Mouse (Mus musculus): Measurements from ENCODE around the gene Cd37.
A peak's percentile ranks its signal among the peaks of the same experiment; 100 is the strongest.
"Not testable (repeated sequence)": the region's sequence is repeated elsewhere in the genome, so short reads cannot be mapped to it uniquely, and the experiment has no call there.

Cd37 gene

GRCm38 (mm10) chr7:45238723-45239496 lies at the start of gene Cd37:
Cd37 (minus strand) TSS chr7:45239115.
- DNase-seq (ENCODE audit: low spot score): no peak

DNA sequence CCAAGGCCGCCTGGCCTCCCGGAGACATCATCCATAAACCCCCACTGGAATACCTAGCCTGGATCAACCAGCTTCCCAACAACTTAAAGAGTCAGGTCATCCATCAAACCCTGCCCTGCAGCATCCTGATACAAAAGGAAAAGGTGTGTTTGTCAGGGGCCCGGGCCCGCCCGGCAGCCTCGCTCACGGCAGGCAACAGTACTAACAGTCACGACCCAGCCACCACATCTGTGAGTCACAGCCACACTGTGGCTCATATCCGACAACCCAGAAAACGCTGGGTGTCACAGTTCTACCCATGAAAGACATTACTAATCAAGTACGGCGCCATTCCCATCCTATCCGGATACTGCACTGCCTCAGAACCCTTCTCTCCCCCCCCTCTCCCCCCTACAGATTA lies 47.6 kb upstream of the Cd37 start:
- no peak for DNase-seq (ENCODE audit: low spot score)

DNA sequence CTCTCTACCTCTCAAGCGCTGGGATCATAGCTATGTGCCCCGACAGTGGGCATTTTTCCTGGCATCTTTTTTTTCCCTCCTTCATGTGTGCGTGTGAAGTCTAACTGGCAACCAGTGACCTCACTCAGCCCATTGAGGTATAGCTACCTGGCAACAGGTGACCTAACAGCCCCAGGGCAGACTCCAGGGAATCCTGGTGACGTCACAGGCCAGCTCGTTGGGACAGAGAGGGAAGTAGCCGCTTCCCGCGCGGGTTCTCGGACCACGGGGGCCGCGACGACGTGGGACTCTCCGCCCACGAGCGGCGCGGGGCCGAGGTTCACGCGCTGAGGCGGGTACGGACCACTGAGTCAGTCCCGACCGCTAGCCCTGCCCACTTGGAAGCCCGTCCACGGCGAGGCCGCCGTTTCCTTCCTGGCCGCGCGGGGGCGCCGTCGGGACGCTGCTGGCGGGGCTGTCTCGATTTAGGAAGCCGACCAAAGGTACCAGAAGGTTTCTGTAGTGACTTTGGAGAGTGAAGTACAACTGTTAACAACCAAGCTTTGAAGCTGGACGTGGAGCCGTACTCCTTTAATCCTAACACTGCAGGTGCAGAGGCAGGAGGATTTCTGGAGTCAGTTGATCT lies 38.3 kb upstream of the Cd37 start, which contains the start of gene Slc6a21:
TSS of gene Slc6a21 (plus strand) at position 378 of the 625 bp plus-strand sequence.
- DNase-seq (ENCODE audit: low spot score): peak; percentile 80

DNA sequence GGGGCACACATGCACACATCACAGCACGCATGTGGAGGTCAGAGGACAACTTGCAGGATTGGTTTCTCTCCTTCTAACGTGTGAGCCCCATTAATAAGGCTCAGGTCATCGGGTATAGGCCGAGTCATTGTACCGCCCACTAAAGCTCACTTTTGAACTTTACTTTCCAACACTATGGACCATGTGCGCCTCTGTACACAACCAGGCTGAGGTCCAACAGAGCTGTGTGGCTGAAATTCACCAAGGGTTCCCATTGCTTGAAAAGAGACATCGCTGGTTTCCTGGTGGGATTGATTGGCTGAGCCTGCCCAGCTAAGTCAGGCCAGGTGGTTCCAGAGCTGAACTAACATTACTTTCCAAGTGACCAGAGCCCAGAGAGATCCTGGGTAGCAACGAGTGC lies 34.8 kb upstream of the Cd37 start:
- no peak for DNase-seq (ENCODE audit: low spot score)

DNA sequence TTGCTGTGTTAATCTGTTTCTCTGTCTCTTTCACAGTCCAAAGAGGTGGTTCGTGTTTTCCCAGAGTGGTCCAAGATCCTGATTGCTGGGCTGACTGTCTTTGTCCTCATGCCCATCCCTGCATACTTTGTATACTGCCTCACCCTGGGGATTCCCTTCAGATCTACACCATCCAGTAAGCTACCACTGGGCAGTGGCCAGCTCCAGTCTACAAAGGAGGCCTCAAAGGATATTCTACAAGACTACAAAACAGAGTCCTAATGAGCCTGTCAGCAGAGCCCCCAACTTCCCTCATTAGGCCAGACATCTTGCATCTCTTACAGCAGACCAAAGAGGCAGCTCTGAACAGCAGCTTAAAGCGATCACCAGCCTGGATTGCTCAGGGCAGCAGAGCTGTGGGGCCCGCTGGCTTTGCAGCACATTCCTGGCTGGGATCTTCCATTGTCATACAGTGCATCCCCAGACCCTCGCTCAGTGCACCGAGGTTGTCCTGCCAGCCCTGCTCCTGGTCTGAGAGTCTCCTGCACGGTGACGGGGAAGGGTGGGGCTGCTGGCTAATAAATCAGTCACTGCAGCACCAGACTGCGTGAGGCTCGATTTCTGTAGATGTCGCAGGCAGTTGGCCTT lies 34.0 kb upstream of the Cd37 start:
- no peak for DNase-seq (ENCODE audit: low spot score)

- no peak for DNase-seq (ENCODE audit: low spot score)
Observed at GRCm38 (mm10) chr7:45265518-45265917, 26.6 kb upstream of the Cd37 start.

DNA sequence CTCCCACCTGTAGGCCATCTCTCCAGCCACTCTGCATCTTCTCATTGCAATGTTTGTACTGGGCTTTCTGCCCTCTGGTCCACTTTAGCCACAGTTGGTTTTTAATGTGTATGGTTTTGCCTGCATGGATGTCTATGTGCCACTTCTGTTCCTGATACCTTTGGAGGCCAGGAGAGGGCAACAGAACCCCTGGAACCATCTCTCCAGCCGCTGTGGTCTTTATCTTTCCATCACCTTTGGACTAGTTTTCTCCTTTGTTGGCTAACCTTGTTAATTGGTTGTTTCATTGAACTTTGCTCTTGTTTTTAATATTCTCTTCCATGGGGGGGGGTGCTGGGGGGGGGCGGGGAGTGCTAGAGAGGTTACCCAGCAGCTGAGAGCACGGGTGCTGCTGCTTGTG lies 25.4 kb upstream of the Cd37 start:
- no peak for DNase-seq (ENCODE audit: low spot score)

DNA sequence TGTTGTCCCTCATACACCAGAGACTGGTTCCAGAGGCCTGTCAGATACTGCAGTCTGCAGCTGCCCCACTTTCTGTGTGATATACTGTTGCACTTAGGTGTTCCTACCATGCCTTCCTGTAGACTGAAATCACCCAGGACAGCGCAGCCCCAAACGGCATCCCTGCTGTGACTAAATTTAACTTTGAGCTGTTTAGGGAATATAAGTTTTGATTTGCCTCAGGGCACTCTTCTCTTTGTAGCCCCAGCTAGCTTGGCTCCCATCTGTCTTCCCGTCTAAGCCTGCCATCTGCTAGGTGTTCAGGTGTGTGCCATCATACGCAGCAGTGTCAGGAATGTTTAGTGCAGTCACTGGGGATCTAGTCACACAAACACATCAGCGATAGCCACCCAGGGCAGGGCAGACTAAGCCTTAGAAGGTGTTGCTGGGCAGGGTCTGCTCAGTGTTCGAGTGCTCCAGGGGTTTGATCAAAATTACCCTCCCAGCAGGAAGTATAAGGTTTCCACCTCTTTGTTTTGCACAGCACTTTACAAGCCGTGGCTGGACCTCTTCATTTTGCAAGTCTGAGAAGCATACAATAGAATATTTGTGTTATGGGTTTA lies 24.2 kb upstream of the Cd37 start:
- no peak for DNase-seq (ENCODE audit: low spot score)

- DNase-seq (ENCODE audit: low spot score): no peak
Observed at GRCm38 (mm10) chr7:45262266-45262665, 23.4 kb upstream of the Cd37 start.

DNA sequence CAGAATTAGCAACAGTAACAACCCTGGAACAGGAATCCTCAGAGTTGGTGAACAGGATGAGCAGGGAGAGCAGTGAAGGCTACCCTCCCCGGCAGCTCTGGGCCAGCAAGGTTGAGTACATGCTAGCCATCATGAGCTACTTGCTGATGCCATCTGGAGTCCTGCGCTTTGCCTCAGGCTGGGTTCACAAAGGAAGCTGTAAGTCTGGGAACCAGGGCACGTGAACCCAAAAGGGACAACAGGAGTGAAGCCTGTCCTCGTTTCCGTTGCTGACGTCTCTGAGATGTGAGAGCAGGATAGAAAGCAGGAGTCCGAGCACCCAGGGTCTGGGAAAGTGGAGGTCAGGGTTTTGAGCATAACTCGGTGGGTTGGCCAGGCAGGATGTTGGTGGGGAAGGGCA lies 20.4 kb upstream of the Cd37 start:
- no peak for DNase-seq (ENCODE audit: low spot score)

- DNase-seq (ENCODE audit: low spot score): no peak
Observed at GRCm38 (mm10) chr7:45257063-45257840, 18.3 kb upstream of the Cd37 start.

- DNase-seq (ENCODE audit: low spot score): not testable (repeated sequence)
Observed at GRCm38 (mm10) chr7:45255822-45256221, 16.9 kb upstream of the Cd37 start.

DNA sequence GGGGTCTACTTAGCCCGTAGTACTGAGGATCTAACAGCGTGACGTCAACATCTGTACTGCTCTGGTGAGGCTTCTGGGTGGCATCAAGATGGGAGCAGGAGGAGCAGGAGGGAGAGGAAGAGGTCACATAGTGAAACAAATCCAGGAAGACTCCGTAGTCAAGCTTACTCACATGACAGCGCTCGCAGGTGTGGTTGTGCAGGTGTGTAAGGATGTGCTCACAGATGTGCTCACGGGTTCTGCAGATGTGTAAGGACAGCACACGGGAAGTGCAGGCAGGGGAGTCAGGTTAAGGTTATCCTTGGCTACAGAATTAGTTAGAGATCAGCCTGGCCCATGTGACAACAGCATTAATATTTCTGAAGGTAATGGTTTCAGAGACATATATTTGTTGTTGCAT lies 14.9 kb upstream of the Cd37 start:
- DNase-seq (ENCODE audit: low spot score): no peak

- DNase-seq (ENCODE audit: low spot score): no peak
Observed at GRCm38 (mm10) chr7:45247666-45248065, 8.8 kb upstream of the Cd37 start.

DNA sequence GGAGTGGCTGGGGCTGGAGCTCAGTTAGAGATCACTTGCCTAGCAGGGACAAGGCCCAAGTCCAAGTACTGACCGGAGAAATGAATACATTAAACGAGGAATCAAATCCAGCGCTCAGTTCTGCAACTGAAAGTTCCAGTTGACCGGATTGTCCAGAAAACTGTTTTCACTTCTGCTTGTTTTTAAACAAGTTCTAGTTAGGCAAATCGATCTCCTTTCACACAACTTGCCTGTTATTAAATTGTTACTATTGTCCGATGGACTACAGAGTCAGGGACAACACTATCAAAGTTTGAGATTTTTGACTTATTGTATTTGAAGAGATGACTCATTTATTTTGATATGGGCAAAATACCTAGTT lies 2.5 kb upstream of the Cd37 start:
- DNase-seq (ENCODE audit: low spot score): no peak

- peak; percentile 58 for DNase-seq (ENCODE audit: low spot score)
Observed at GRCm38 (mm10) chr7:45240633-45241388, 1.9 kb upstream of the Cd37 start, which contains the start of gene Slc6a16. Slc6a16 (plus strand) TSS chr7:45241085.

DNA sequence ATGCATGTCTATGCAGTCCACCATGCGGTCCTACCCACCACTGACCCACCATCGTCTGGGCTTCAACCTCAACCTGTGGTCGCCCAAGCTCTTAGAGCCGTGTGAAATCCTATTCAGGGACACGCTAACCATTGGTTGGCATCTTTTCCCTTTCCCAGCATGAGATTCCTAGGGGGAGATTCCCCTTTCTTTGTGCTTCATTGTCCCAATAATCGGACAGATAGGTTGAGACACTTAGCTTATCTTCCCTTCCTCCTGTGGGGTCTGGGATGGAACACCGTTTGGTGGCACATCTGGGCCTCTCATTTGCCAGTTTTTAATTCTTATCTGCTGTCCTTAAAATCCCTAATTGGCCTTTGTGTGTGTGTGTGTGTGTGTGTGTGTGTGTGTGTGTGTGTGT lies 1.2 kb upstream of the Cd37 start:
- no peak for DNase-seq (ENCODE audit: low spot score)

- DNase-seq (ENCODE audit: low spot score): no peak
Observed at GRCm38 (mm10) chr7:45237747-45238699, 892 bp downstream of the Cd37 start.

- DNase-seq (ENCODE audit: low spot score): no peak
Observed at GRCm38 (mm10) chr7:45235656-45236180, 3.2 kb downstream of the Cd37 start.
